Mouse (Mus musculus) bone marrow macrophage, adult 2 months (primary cell): Measurements from ENCODE around the gene Camk1g.

Experiments used
- CTCF ChIP-seq: IDR thresholded peaks from 2 replicates; pipeline ENCODE4 v1.5.1; 2012; ENCODE audit warnings: low read depth, mild to moderate bottlenecking, low read length, moderate library complexity
- POLR2A ChIP-seq: IDR thresholded peaks from 2 replicates; pipeline ENCODE4 v1.6.1; 2012; ENCODE audit warnings: mild to moderate bottlenecking, low read depth, low read length, borderline replicate concordance

DNA sequence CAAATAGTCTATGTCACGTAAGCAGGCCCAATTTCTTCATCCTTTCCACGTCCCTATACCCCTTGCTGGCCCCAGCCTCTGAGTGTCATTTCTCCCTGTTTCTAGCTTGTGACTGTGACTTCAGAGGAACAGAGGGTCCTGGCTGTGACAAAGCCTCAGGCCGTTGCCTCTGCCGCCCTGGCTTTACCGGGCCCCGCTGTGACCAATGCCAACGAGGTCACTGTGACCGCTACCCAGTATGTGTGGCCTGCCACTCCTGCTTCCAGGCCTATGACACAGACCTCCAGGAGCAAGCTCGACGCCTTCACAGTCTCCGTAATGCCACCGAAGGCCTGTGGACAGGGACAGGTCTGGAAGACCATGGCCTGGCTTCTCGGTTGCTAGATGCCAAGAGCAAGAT lies 38.1 kb downstream of the Camk1g start:
- no peak for TF ChIP-seq POLR2A
- no peak for TF ChIP-seq CTCF
